Mouse (Mus musculus): ENCODE results near the gene Cd300ld4.

DNA sequence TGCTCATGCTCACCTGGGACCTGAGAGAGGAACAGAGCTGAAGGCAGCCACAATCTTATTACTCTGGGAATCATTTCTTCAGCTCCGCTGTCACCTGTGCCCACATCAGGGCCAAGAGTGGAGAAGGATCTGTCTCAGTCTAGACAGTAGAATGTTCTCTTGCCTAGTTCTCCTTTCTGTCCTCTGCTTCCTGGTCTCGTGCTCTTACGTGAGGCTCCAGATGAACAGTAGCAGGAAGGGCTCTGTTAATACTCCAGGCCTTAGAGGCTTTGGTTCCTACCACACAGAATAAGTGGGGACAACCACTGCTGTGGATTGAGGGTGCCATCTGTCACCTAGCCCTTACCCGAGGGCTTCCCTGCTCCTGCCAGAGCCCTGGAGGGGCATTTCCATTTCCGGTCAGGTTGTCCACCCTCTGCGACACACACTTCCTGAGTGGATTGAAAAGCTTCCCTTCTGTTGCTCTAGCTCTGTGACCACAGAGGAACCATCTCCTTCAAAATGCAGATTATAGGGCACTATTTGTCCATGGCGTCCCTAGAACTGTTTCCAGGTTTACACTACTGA lies 25.3 kb downstream of the Cd300ld4 start, which contains the start of gene Cd300c2:
- TF ChIP-seq CTCF (IDR thresholded peaks at IDR 0.05; ENCODE audit: borderline replicate concordance, extremely low read depth, insufficient read depth, insufficient read length) (no peak), POLR2A (IDR thresholded peaks at IDR 0.05; ENCODE audit: borderline replicate concordance, extremely low read depth, insufficient read depth, insufficient read length, poor library complexity, severe bottlenecking) (no peak)

Measured in brain, embryonic 14.5 days (tissue).